Mouse (Mus musculus): ENCODE results near the gene Gm13023.
"Not testable (repeated sequence)": the region's sequence is repeated elsewhere in the genome, so short reads cannot be mapped to it uniquely, and the experiment has no call there.

Gm13023 gene

DNA sequence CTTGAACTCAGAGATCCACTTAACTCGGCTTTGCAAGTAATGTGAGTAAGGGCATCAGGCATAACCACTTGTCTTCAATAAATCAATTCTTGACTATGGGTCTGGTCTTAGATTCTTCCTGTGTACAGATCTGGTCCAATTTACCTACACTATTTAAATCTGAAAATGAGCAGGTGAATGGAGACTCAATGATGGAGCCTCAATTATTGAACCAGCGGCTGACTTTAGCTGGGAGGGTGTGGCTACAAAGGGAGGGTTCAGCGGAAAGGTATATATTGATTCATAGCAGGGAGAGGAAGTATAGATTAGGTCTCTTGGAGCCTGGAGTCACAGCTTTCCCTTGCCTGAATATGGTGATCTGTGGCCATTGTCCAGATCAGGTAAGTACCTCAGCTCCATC, at the start of gene Gm13023:
Gene Gm13023, plus strand, starts transcription at position 301 of the 400 bp plus-strand sequence.
- DNase-seq = not testable (repeated sequence)

- DNase-seq = no peak
These were observed 26.8 kb downstream of the Gm13023 start, which contains the start of gene Gm13084 for GRCm38 (mm10) chr4:143815993-143816392. Gene Gm13084, minus strand, starts transcription at chr4:143816093.
